Mouse (Mus musculus) lung, postnatal 0 days (tissue): ENCODE results near the gene Zfp1. TPM values are rescaled to one million over a fixed set of nuclear protein-coding genes. Genes with fewer than 3 reads are reported as not detected.
A peak's percentile ranks its signal among the peaks of the same experiment; 100 is the strongest.

Experiments used
- ATAC-seq: fragments of 200-750 bp; cut with Nextera tagmentation; 2 replicates; pipeline ENCODE4 v1.8.0; 2017; ENCODE audit warnings: moderate library complexity
- DNase-seq: peaks from one replicate; pipeline ENCODE4 v3.0.0-alpha.2; 2016; ENCODE audit warnings: low spot score
- H3K27ac ChIP-seq: fragments of 300-500 bp; sonication (generic); 2 replicates; pipeline ENCODE4 v1.5.1; 2014; ENCODE audit warnings: antibody characterized with exemption, mild to moderate bottlenecking, low read length, mixed read lengths
- H3K27me3 ChIP-seq: fragments of 300-500 bp; sonication (generic); replicated peaks from 2 replicates; pipeline ENCODE4 v1.6.1; 2014; ENCODE audit warnings: low read length, mixed read lengths; ENCODE audit not compliant: insufficient read depth
- H3K36me3 ChIP-seq: fragments of 300-500 bp; sonication (generic); 2 replicates; pipeline ENCODE4 v1.6.1; 2014; ENCODE audit warnings: low read length, mixed read lengths; ENCODE audit not compliant: insufficient read depth
- H3K4me1 ChIP-seq: fragments of 300-500 bp; sonication (generic); 2 replicates; pipeline ENCODE4 v1.6.1; 2014; ENCODE audit warnings: antibody characterized with exemption, low read depth, low read length, mixed read lengths; ENCODE audit not compliant: insufficient read depth
- H3K4me2 ChIP-seq: fragments of 300-500 bp; sonication (generic); replicated peaks from 2 replicates; pipeline ENCODE4 v1.6.1; 2014; ENCODE audit warnings: low read depth, mild to moderate bottlenecking, low read length, moderate library complexity, mixed read lengths
- H3K4me3 ChIP-seq: fragments of 300-500 bp; sonication (generic); 2 replicates; pipeline ENCODE4 v1.5.1; 2014; ENCODE audit warnings: low read depth, low read length
- H3K9ac ChIP-seq: fragments of 300-500 bp; sonication (generic); replicated peaks from 2 replicates; pipeline ENCODE4 v1.6.1; 2014; ENCODE audit warnings: low read depth, mild to moderate bottlenecking
- H3K9me3 ChIP-seq: fragments of 300-500 bp; sonication (generic); 2 replicates; pipeline ENCODE4 v1.6.1; 2016; ENCODE audit warnings: low read length, mixed read lengths
- CTCF ChIP-seq: IDR thresholded peaks from 2 replicates; pipeline ENCODE4 v1.5.1; 2016; ENCODE audit warnings: antibody characterized with exemption, mild to moderate bottlenecking
- EP300 ChIP-seq: IDR thresholded peaks from 2 replicates; pipeline ENCODE4 v1.6.1; 2016; ENCODE audit warnings: antibody characterized with exemption, mild to moderate bottlenecking, control low read depth
- WGBS: fragments of 180-500 bp; shearing (Covaris S2); extraction: QIAGEN DNeasy Blood & Tissue Kit; methylation state at CpG from one replicate; pipeline ENCODE4 v1.1.7; 2014; 5-methylcytosine and 5-hydroxymethylcytosine counted together
- polyA plus RNA-seq: library from polyadenylated mRNA; unstranded; fragments of >200 nt; fragmentation: Nextera tagmentation; extraction: Ambion mirVana; gene quantifications from 2 replicates; pipeline ENCODE4 v1.2.1, GENCODE M21; 2015

Zfp1 gene
- polyA plus RNA-seq, 1 experiment from 2014 or later: 11.1 TPM

DNA sequence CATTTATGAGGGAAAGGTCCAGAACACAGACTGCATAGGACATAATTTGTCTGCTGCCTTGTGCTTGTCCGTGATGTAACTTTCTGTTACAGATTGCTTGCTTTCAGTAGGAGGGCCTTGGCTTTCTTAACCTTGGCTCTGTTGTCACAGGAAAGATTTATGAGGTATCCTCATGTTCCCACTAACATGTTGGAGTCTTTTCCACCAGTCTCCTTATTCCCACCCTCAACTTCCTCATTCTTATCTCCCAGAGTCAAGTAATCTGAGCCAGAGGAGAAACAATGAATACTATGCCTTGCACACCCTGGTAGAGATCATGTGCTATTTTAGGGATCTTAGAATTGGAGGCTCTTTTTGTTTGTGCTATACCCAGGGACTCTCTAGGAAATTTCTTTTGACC is 45.9 kb upstream of the Zfp1 start:
- Histone ChIP-seq H3K4me3 (no peak overlapping the region), H3K36me3 (no peaks in the 10 kb centered on the region), H3K9ac (no peak overlapping the region), H3K27ac (peak overlapping the region; percentile 81), H3K9me3 (no peaks in the 10 kb centered on the region), H3K27me3 (no peaks in the 10 kb centered on the region), H3K4me2 (0 out of 2 replicates have a peak overlapping the region, but pooled peaks have one; percentile 6), H3K4me1 (peaks cover 30% of the 10 kb centered on the region; the same call in 1 of the 2 replicates)
- ATAC-seq (peak; percentile 85), DNase-seq (peak; percentile 96)
- WGBS: 8% methylated on average over 1 of the region's 1 CpGs
- TF ChIP-seq CTCF (no peak), EP300 (peak; percentile 91)

DNA sequence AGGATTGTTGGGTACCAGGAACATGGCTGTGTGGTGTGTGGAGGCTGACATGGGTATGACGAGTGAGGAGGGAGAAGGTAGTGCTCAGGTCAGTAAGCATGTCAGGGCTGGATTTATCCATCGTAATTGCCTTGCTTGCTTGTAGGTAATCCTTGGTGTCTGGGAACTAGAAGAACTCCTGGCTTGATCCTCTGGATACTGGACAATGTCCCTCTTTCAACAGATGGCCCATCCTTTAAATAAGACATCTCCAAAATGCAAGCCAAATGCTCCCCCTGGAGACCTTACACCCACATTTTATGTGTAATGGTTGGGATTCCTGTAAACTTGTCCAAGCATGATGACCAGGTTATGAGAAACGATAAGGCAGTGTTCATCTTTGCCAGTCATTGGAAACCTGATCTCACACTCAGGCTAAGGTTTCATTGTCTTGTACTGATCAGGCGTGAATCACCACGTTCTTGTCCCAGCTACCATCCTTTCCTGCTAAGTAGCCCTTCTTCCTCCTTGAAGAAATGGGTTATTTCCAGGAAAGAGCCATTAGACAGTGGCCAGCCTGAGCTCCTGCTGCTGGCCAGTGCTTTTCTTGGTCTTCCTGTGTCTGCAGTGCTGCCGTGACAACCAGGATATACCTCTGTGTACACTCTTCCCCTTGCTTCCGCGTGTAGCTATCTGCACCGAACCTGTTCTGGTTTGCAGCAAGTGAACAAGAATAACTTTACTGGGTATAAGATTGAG is 43.3 kb upstream of the Zfp1 start:
- no peak overlapping the region for H3K4me2 ChIP-seq
- H3K9ac ChIP-seq: no peak overlapping the region
- TF ChIP-seq CTCF (no peak), EP300 (no peak)
- ATAC-seq: no peak
- DNase-seq: no peak
- no peaks in the 10 kb centered on the region for H3K27me3 ChIP-seq
- no peaks in the 10 kb centered on the region for H3K36me3 ChIP-seq
- 71% methylated on average over 9 of the region's 9 CpGs for WGBS
- H3K4me1 ChIP-seq: peaks cover 20% of the 10 kb centered on the region; the same call in 1 of the 2 replicates
- H3K9me3 ChIP-seq: no peaks in the 10 kb centered on the region
- no peak overlapping the region for H3K27ac ChIP-seq
- no peak overlapping the region for H3K4me3 ChIP-seq

DNA sequence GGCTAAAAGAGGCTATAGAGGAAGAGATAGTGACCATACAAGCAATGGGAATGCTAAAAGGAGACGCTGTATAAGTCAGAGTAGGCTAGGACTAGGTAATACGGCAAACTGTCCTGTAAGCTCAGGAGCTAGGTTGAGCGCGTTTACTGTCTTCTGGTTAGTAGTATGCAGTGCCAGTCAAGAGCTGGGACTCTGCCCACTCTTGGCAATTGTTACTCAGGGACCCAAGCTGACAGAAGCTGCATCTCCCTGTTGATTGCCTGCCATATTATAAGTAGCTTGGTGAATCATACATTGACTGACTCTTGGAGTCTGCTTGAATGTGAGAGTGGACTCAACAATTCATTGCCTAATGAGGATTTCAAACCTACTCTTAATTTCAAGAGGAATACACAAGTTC is 41.2 kb upstream of the Zfp1 start:
- DNase-seq (no peak), ATAC-seq (no peak)
- H3K36me3 ChIP-seq: no peaks in the 10 kb centered on the region
- no peaks in the 10 kb centered on the region for H3K27me3 ChIP-seq
- no peak overlapping the region for H3K27ac ChIP-seq
- H3K9me3 ChIP-seq: no peaks in the 10 kb centered on the region
- TF ChIP-seq EP300 (no peak), CTCF (no peak)
- 92% methylated on average over 4 of the region's 4 CpGs for WGBS
- H3K4me2 ChIP-seq: no peak overlapping the region
- H3K4me3 ChIP-seq: no peak overlapping the region
- H3K4me1 ChIP-seq: no peaks in the 10 kb centered on the region; the same call in 1 of the 2 replicates
- no peak overlapping the region for H3K9ac ChIP-seq

DNA sequence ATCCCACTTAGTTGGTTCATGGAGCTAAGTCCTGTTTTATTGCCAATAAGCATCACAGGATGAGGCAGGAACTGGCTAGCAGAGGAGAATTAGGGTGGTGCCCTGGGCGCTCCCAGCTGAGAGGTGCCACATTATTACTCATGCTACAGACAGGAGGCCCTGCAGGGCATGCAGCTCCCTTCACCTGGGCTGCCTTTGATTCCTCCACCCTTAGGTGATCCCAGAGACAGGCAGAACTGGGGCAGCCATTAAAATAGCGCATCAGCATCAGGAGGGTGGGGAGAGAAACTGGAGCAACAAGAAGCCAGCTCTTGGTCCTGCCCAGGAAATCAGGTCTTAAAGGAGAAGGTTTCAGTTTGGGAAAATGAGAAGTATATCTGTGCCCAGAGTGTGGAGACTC is 38.2 kb upstream of the Zfp1 start:
- H3K4me3 ChIP-seq: no peak overlapping the region
- no peak for ATAC-seq
- DNase-seq: no peak
- no peaks in the 10 kb centered on the region for H3K4me1 ChIP-seq
- H3K9ac ChIP-seq: no peak overlapping the region
- H3K36me3 ChIP-seq: no peaks in the 10 kb centered on the region
- H3K27me3 ChIP-seq: no peaks in the 10 kb centered on the region
- WGBS: 96% methylated on average over 2 of the region's 2 CpGs
- TF ChIP-seq CTCF: no peak
- TF ChIP-seq EP300: no peak
- H3K4me2 ChIP-seq: no peak overlapping the region
- no peak overlapping the region for H3K27ac ChIP-seq
- H3K9me3 ChIP-seq: no peaks in the 10 kb centered on the region

DNA sequence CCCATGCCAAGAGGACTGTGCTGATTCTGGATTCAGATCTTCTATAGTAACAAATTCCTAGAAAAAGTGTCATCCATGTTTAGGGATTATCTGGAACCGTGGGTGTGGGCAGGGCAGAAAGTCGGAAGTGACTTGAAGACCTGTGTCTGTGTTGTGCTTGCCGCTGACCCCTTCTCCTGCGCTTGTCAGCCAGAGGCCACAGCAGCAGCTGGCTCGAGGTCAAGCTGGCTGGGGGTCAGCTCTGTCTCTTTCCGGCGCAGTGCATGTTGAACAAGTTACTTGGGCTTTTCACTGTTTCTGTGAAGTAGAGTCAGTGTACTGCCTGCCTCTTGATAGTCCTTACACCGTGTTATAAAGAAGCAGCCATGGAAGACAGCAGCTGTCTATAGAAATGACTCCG is 36.2 kb upstream of the Zfp1 start:
- Histone ChIP-seq H3K9me3 (no peaks in the 10 kb centered on the region), H3K4me1 (no peaks in the 10 kb centered on the region), H3K36me3 (no peaks in the 10 kb centered on the region), H3K4me3 (no peak overlapping the region), H3K4me2 (no peak overlapping the region), H3K27ac (no peak overlapping the region), H3K27me3 (no peaks in the 10 kb centered on the region), H3K9ac (no peak overlapping the region)
- DNase-seq: no peak
- 80% methylated on average over 9 of the region's 9 CpGs for WGBS
- TF ChIP-seq EP300 (no peak), CTCF (no peak)
- no peak for ATAC-seq

DNA sequence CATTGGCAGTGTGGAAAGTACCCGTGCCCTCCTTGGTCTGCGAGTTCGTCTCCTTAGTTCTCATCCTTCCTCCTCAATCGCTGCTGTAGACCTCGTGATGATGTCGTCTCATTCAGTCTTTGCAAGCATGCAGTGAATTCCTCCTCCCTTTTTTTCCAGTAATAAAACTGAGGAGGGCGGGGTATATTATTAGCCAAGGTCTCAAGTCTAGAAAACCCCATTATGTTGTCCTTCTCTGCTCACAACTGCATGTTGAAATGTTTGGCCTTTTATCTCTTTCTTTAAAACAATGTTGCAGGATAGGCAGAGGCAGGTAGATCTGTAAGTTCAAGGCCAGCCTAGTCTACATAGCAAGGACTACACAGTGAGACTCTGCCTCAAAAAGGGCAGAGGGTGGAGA is 35.8 kb upstream of the Zfp1 start:
- Histone ChIP-seq H3K9me3 (no peaks in the 10 kb centered on the region), H3K4me1 (no peaks in the 10 kb centered on the region), H3K4me2 (no peak overlapping the region), H3K4me3 (no peak overlapping the region), H3K36me3 (no peaks in the 10 kb centered on the region), H3K27me3 (no peaks in the 10 kb centered on the region), H3K9ac (no peak overlapping the region), H3K27ac (no peak overlapping the region)
- TF ChIP-seq EP300 (no peak), CTCF (no peak)
- ATAC-seq (no peak), DNase-seq (no peak)
- WGBS: 89% methylated on average over 7 of the region's 7 CpGs
